Mouse (Mus musculus): ENCODE measurements at regions not wholly inside any gene's neighbourhood (a gene's known extent, or its start where the extent isn't known, plus 50 kb on each side); places are given as distances from the start of the nearest gene placed in this dataset.
A peak's percentile ranks its signal among the peaks of the same experiment; 100 is the strongest.

- no peak overlapping the region for H3K4me2 ChIP-seq
- peaks cover 2% of the 10 kb centered on the region; the same call in 1 of the 2 replicates for H3K4me1 ChIP-seq (ENCODE audit: control insufficient read depth, insufficient read depth, low read length)
- H3K4me3 ChIP-seq (ENCODE audit: low read depth, low read length), result no peak overlapping the region
- H3K9ac ChIP-seq (ENCODE audit: low read length), result no peak overlapping the region
- peak overlapping the region; percentile 11; the same call in 1 of the 2 replicates for H3K27ac ChIP-seq (ENCODE audit: low read depth, low read length)
- DNase-seq (ENCODE audit: low spot score, missing footprints) (no peak), ATAC-seq (ENCODE audit: low FRiP score) (no peak)
- WGBS, result 57% methylated on average over 16 of the region's 16 CpGs
- no peaks in the 10 kb centered on the region for H3K9me3 ChIP-seq (ENCODE audit: control insufficient read depth, low read length)
- H3K27me3 ChIP-seq (ENCODE audit: control insufficient read depth, insufficient read depth, low read length), result no peaks in the 10 kb centered on the region
- H3K36me3 ChIP-seq (ENCODE audit: control insufficient read depth, insufficient read depth, low read length), result no peaks in the 10 kb centered on the region
These were observed 166.6 kb upstream of the Id4 start for GRCm38 (mm10) chr13:48094275-48095035.

- no peaks in the 10 kb centered on the region for H3K36me3 ChIP-seq (ENCODE audit: control insufficient read depth, insufficient read depth, low read length)
- ATAC-seq (ENCODE audit: low FRiP score) (no peak), DNase-seq (ENCODE audit: low spot score, missing footprints) (no peak)
- H3K4me1 ChIP-seq (ENCODE audit: control insufficient read depth, insufficient read depth, low read length), result no peaks in the 10 kb centered on the region
- no peak overlapping the region for H3K9ac ChIP-seq (ENCODE audit: low read length)
- H3K4me3 ChIP-seq (ENCODE audit: low read depth, low read length), result no peak overlapping the region
- H3K9me3 ChIP-seq (ENCODE audit: control insufficient read depth, low read length), result no peaks in the 10 kb centered on the region
- WGBS, result 78% methylated on average over 8 of the region's 8 CpGs
- no peaks in the 10 kb centered on the region for H3K27me3 ChIP-seq (ENCODE audit: control insufficient read depth, insufficient read depth, low read length)
- H3K4me2 ChIP-seq, result no peak overlapping the region
- no peak overlapping the region for H3K27ac ChIP-seq (ENCODE audit: low read depth, low read length)
These were observed 158.9 kb upstream of the Id4 start for GRCm38 (mm10) chr13:48102156-48102555.

GRCm38 (mm10) chr13:48102576-48102975, 158.5 kb upstream of the Id4 start:
- Histone ChIP-seq H3K27ac (ENCODE audit: low read depth, low read length) (no peak overlapping the region), H3K9me3 (ENCODE audit: control insufficient read depth, low read length) (no peaks in the 10 kb centered on the region), H3K9ac (ENCODE audit: low read length) (no peak overlapping the region), H3K4me1 (ENCODE audit: control insufficient read depth, insufficient read depth, low read length) (no peaks in the 10 kb centered on the region), H3K27me3 (ENCODE audit: control insufficient read depth, insufficient read depth, low read length) (no peaks in the 10 kb centered on the region), H3K36me3 (ENCODE audit: control insufficient read depth, insufficient read depth, low read length) (no peaks in the 10 kb centered on the region), H3K4me3 (ENCODE audit: low read depth, low read length) (no peak overlapping the region), H3K4me2 (no peak overlapping the region)
- DNase-seq (ENCODE audit: low spot score, missing footprints), result no peak
- no peak for ATAC-seq (ENCODE audit: low FRiP score)
- 61% methylated on average over 7 of the region's 7 CpGs for WGBS

- 76% methylated on average over 6 of the region's 6 CpGs for WGBS
- no peak overlapping the region for H3K9ac ChIP-seq (ENCODE audit: low read length)
- DNase-seq (ENCODE audit: low spot score, missing footprints), result no peak
- no peak overlapping the region for H3K27ac ChIP-seq (ENCODE audit: low read depth, low read length)
- H3K4me1 ChIP-seq (ENCODE audit: control insufficient read depth, insufficient read depth, low read length), result no peaks in the 10 kb centered on the region
- no peak for ATAC-seq (ENCODE audit: low FRiP score)
- H3K9me3 ChIP-seq (ENCODE audit: control insufficient read depth, low read length), result no peaks in the 10 kb centered on the region
- no peaks in the 10 kb centered on the region for H3K27me3 ChIP-seq (ENCODE audit: control insufficient read depth, insufficient read depth, low read length)
- H3K36me3 ChIP-seq (ENCODE audit: control insufficient read depth, insufficient read depth, low read length), result no peaks in the 10 kb centered on the region
- H3K4me2 ChIP-seq, result no peak overlapping the region
- H3K4me3 ChIP-seq (ENCODE audit: low read depth, low read length), result no peak overlapping the region
These were observed 156.3 kb upstream of the Id4 start for GRCm38 (mm10) chr13:48104766-48105165.

GRCm38 (mm10) chr13:48106946-48107345, 154.1 kb upstream of the Id4 start:
- 62% methylated on average over 5 of the region's 5 CpGs for WGBS
- no peaks in the 10 kb centered on the region for H3K36me3 ChIP-seq (ENCODE audit: control insufficient read depth, insufficient read depth, low read length)
- no peak overlapping the region for H3K4me2 ChIP-seq
- H3K27me3 ChIP-seq (ENCODE audit: control insufficient read depth, insufficient read depth, low read length), result 0 out of 2 replicates have a peak, but pooled peaks cover 2% of the 10 kb centered on the region
- no peak overlapping the region for H3K4me3 ChIP-seq (ENCODE audit: low read depth, low read length)
- no peak overlapping the region for H3K27ac ChIP-seq (ENCODE audit: low read depth, low read length)
- no peaks in the 10 kb centered on the region for H3K9me3 ChIP-seq (ENCODE audit: control insufficient read depth, low read length)
- ATAC-seq (ENCODE audit: low FRiP score), result no peak
- H3K4me1 ChIP-seq (ENCODE audit: control insufficient read depth, insufficient read depth, low read length), result no peaks in the 10 kb centered on the region
- no peak for DNase-seq (ENCODE audit: low spot score, missing footprints)
- H3K9ac ChIP-seq (ENCODE audit: low read length), result no peak overlapping the region

GRCm38 (mm10) chr13:48115890-48116289, 145.1 kb upstream of the Id4 start:
- Histone ChIP-seq H3K36me3 (ENCODE audit: control insufficient read depth, insufficient read depth, low read length) (no peaks in the 10 kb centered on the region), H3K4me2 (no peak overlapping the region), H3K9ac (ENCODE audit: low read length) (no peak overlapping the region), H3K27me3 (ENCODE audit: control insufficient read depth, insufficient read depth, low read length) (no peaks in the 10 kb centered on the region), H3K4me1 (ENCODE audit: control insufficient read depth, insufficient read depth, low read length) (no peaks in the 10 kb centered on the region), H3K4me3 (ENCODE audit: low read depth, low read length) (no peak overlapping the region), H3K9me3 (ENCODE audit: control insufficient read depth, low read length) (no peaks in the 10 kb centered on the region; the same call in 1 of the 2 replicates), H3K27ac (ENCODE audit: low read depth, low read length) (no peak overlapping the region)
- WGBS, result 85% methylated on average over 7 of the region's 7 CpGs
- DNase-seq (ENCODE audit: low spot score, missing footprints) (no peak), ATAC-seq (ENCODE audit: low FRiP score) (no peak)

GRCm38 (mm10) chr13:48126582-48126981, 134.4 kb upstream of the Id4 start:
- 64% methylated on average over 6 of the region's 6 CpGs for WGBS
- H3K27ac ChIP-seq (ENCODE audit: low read depth, low read length), result no peak overlapping the region
- H3K36me3 ChIP-seq (ENCODE audit: control insufficient read depth, insufficient read depth, low read length), result no peaks in the 10 kb centered on the region
- no peak overlapping the region for H3K9ac ChIP-seq (ENCODE audit: low read length)
- no peak overlapping the region for H3K4me2 ChIP-seq
- ATAC-seq (ENCODE audit: low FRiP score), result no peak
- H3K4me3 ChIP-seq (ENCODE audit: low read depth, low read length), result no peak overlapping the region
- H3K27me3 ChIP-seq (ENCODE audit: control insufficient read depth, insufficient read depth, low read length), result no peaks in the 10 kb centered on the region
- no peaks in the 10 kb centered on the region; the same call in 1 of the 2 replicates for H3K9me3 ChIP-seq (ENCODE audit: control insufficient read depth, low read length)
- no peak for DNase-seq (ENCODE audit: low spot score, missing footprints)
- H3K4me1 ChIP-seq (ENCODE audit: control insufficient read depth, insufficient read depth, low read length), result peaks cover 19% of the 10 kb centered on the region

GRCm38 (mm10) chr13:48130724-48131123, 130.3 kb upstream of the Id4 start:
- no peaks in the 10 kb centered on the region; the same call in 1 of the 2 replicates for H3K9me3 ChIP-seq (ENCODE audit: control insufficient read depth, low read length)
- peaks cover 26% of the 10 kb centered on the region for H3K4me1 ChIP-seq (ENCODE audit: control insufficient read depth, insufficient read depth, low read length)
- no peak overlapping the region for H3K4me3 ChIP-seq (ENCODE audit: low read depth, low read length)
- peak overlapping the region; percentile 2; the same call in 1 of the 2 replicates for H3K9ac ChIP-seq (ENCODE audit: low read length)
- H3K4me2 ChIP-seq, result peak overlapping the region; percentile 33; the same call in 1 of the 2 replicates
- no peaks in the 10 kb centered on the region for H3K27me3 ChIP-seq (ENCODE audit: control insufficient read depth, insufficient read depth, low read length)
- under 1% methylated on average over 17 of the region's 17 CpGs for WGBS
- DNase-seq (ENCODE audit: low spot score, missing footprints) (peak; percentile 96), ATAC-seq (ENCODE audit: low FRiP score) (peak; percentile 92)
- H3K36me3 ChIP-seq (ENCODE audit: control insufficient read depth, insufficient read depth, low read length), result no peaks in the 10 kb centered on the region
- peak overlapping the region; percentile 67 for H3K27ac ChIP-seq (ENCODE audit: low read depth, low read length)

GRCm38 (mm10) chr13:48131681-48132080, 129.3 kb upstream of the Id4 start:
- H3K36me3 ChIP-seq (ENCODE audit: control insufficient read depth, insufficient read depth, low read length), result no peaks in the 10 kb centered on the region
- H3K27ac ChIP-seq (ENCODE audit: low read depth, low read length), result peak overlapping the region; percentile 67
- H3K4me2 ChIP-seq, result no peak overlapping the region
- H3K4me1 ChIP-seq (ENCODE audit: control insufficient read depth, insufficient read depth, low read length), result peaks cover 26% of the 10 kb centered on the region
- no peaks in the 10 kb centered on the region; the same call in 1 of the 2 replicates for H3K9me3 ChIP-seq (ENCODE audit: control insufficient read depth, low read length)
- DNase-seq (ENCODE audit: low spot score, missing footprints), result no peak
- no peak overlapping the region for H3K9ac ChIP-seq (ENCODE audit: low read length)
- WGBS, result 8% methylated on average over 5 of the region's 5 CpGs
- H3K4me3 ChIP-seq (ENCODE audit: low read depth, low read length), result no peak overlapping the region
- no peaks in the 10 kb centered on the region for H3K27me3 ChIP-seq (ENCODE audit: control insufficient read depth, insufficient read depth, low read length)
- ATAC-seq (ENCODE audit: low FRiP score), result no peak

Data from midbrain, embryonic 11.5 days (tissue).